Mouse (Mus musculus): ENCODE results near the gene Cldn14. TPM values are rescaled to one million over a fixed set of nuclear protein-coding genes. Genes with fewer than 3 reads are reported as not detected.

The Cldn14 gene
- polyA plus RNA-seq (2014; fragmentation: Illumina TruSeq; extraction: RNeasy Lipid Tissue Mini Kit (QIAGEN cat#74804)): not detected

GRCm38 (mm10) chr16:94008737-94009136 lies at the start of gene Cldn14:
Cldn14 (minus strand) TSS chr16:94008837.

GRCm38 (mm10) chr16:93883423-93884085 lies 125.1 kb downstream of the Cldn14 start, which contains the start of gene Chaf1b:
Chaf1b (plus strand) TSS chr16:93883901.

Other genes with a start within 250 kb of the Cldn14 start
- 175 TPM for gene Morc3, start 176.7 kb downstream of the Cldn14 start, polyA plus RNA-seq (2014; fragmentation: Illumina TruSeq; extraction: RNeasy Lipid Tissue Mini Kit (QIAGEN cat#74804))
- gene Chaf1b, start 124.9 kb downstream of the Cldn14 start, polyA plus RNA-seq (2014; fragmentation: Illumina TruSeq; extraction: RNeasy Lipid Tissue Mini Kit (QIAGEN cat#74804)): 4.7 TPM
- gene Sim2, start 76.1 kb upstream of the Cldn14 start, polyA plus RNA-seq (2014; fragmentation: Illumina TruSeq; extraction: RNeasy Lipid Tissue Mini Kit (QIAGEN cat#74804)): not detected

All from ovary, adult 10 weeks (tissue).